Mouse (Mus musculus) spleen, postnatal 36 days (tissue): ENCODE measurements around the gene Spdye4c.

Experiments used
- DNase-seq, 2 experiments: peaks; one replicate each; pipeline ENCODE4 v3.0.0; 2022; ENCODE audit warnings: low spot score in 2 of 2, mixed read lengths in 1 of 2

Gene Spdye4c

DNA sequence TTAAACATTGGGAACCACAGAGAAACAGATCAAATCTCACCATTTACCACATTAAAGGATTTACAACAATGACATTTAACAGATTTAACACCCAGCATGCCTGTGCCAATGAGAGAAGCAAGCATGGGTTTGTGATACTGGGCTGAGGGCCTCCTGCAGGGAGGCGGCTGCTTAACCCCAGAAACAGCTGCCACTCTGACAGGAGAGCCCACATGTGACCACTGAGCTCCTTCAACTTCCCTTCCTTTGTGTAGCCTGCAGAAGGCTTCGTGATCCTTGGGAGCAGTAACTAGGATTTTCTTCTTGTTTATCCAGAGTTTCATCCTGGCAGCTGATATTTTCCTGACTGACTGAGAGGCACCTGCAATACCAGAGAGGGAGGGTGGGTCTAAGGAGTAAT is 10.5 kb downstream of the Spdye4c start:
- DNase-seq: no peak

DNA sequence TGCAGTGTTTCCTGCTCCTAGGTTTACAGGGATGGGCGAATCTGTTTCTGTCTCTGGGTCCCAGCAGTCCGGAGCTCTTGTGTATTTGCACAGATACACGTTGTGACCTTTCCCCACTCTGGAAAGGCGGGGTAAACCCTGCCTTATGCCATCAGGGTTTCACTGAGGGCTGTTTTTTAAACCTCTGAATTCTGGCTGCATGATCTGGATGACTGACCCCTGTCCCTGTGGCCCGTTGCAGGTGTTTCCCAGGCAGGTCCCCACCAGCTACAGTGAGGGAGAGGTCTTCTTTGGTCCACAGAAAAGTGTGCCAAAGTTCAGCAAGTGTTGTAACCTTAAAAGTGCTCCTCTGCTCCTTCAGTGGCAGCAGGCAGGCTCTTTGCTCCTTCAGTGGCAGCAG is 18.3 kb downstream of the Spdye4c start:
- DNase-seq: no peak

DNA sequence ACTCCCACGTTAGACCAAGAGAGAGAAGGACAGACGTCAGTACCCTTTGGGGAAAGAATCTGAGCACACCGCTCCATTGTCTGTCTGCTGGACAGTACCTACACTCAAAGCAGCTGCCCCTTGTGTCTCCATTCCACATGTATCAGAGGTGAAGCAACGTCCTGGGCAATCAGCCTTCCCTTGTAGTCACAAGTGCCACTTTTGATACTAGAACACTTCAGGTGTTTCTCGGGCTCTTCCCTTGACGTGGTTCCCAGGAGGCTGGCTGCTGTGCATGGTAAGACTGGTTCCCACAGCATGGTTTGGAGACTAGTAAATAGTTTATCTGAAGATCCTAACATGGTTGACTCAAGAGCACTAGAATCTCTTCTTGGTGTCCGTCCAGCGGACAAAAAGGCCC is 20.2 kb downstream of the Spdye4c start:
- no peak for DNase-seq

DNA sequence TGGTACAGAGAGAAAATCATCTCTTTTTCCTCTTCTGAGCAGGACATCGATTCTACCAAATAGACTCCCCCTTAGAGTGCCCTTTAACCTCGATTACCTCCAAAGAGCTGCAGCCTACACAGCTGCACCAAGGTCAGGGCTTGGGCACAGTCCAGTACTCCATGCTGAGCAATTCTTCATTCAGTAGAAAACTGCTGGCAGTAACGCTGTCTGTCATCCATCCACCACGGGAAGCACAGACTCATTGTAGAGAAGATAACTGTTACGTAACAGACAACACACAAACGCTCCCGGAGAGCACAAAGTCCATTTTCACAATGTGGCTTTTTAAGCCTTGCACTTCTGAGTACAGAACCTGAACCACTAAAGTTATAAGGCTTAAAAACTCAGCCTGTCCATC is 21.3 kb downstream of the Spdye4c start:
- no peak for DNase-seq

DNA sequence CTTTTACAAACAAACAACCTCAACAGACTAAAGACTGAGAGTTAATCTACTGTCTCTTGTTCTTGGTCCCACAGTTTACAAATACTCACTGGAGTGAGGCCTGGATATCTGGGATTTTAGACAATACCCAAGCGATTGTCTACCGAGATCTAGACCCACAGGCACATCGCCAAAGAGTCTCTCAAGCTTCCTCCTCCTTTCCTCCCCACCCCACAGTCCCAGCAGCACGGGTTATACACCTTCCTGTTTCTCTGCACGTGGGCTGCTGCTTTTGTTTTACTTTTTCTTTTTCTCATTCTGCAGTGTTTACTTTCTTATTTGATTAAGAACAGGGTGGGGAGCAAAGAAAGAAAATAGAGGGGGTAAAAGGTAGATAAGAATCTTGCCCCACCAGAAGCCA is 22.4 kb downstream of the Spdye4c start:
- DNase-seq: no peak

DNA sequence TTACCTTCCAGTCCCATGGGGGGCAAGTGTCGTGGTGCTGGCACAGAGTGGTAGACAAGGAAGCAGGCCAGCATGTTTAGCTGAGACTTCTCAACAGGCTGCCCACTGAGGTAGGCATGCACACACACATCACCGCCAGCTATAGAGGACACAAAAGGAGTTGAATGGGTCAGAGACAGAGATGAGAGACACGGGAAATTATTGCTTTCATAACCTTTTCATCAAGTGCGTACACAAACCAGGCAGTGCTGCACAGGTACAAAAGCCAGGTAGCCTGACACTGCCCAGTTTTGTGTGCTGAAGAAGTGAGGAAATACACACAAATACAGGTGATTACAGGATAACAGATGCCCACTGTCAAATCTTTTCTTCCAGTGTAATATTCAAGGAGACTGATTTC is 24.4 kb downstream of the Spdye4c start:
- DNase-seq: no peak

DNA sequence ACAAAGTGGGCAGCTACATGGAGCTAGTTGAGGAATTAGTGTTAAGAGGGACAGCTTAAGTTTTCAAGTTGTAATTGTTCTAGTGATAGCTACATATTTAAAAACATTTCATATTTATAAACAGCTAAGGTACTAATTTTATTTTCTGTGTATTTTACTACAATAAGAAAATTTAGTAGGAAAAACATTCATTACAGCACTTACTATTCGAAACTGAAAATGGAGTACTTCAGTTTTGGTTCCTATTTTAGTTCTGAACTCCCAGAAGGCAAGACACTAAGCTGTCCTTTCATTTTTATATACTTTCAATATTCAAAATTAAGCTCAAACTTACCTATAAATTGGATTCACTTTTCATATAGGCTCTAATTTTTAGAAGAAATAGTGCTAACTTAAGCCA is 29.6 kb downstream of the Spdye4c start:
- DNase-seq: no peak
